Mouse (Mus musculus) olfactory bulb, adult 2 months (tissue): ENCODE measurements around the gene Dnah2.

Source experiments
- CTCF ChIP-seq: fragments of 200-500 bp; IDR thresholded peaks from 2 replicates; pipeline ENCODE4 v1.5.1; 2012; ENCODE audit warnings: low read depth, mild to moderate bottlenecking, low read length, moderate library complexity; ENCODE audit not compliant: insufficient read depth
- POLR2A ChIP-seq: fragments of 200-500 bp; IDR thresholded peaks from 2 replicates; pipeline ENCODE4 v1.6.1; 2012; ENCODE audit warnings: mild to moderate bottlenecking, low read depth, low read length, moderate library complexity; ENCODE audit not compliant: insufficient read depth

GRCm38 (mm10) chr11:69416509-69416908, 132.4 kb downstream of the Dnah2 start:
- TF ChIP-seq CTCF (no peak), POLR2A (no peak)
